Mouse (Mus musculus) spleen, adult 18-20 months (tissue): Measurements from ENCODE around the gene Map3k11.

ENCODE experiments used
- DNase-seq, 2 experiments: peaks; one replicate each; pipeline ENCODE4 v3.0.0; 2022; ENCODE audit warnings: mixed read lengths in 2 of 2

Gene Map3k11

DNA sequence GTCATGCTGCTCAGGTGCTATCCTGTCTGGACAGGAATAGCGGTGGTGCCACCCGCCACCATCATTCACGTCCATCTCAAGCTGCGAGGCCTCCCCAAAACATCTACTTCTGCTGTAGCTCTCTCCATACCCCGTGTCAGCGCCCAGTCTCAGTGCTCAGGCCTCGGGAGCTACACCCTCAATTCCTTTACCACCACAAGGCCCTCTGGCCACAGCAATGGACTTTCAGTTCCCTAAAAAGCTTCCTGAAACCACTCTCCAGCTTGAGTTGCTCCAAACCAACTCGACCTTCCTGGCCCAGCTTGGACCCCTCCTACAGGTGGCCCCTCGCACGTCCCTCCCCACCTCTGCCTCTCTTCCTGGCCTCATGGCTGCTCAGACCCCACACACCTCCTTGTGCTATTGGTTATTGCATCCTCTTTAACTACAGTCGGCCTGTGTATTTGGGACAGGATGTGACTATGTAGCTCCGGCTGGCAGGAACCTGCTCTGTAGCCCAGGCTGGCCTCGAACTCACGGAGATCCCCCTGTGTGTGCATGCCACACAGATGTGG, 23.4 kb downstream of the Map3k11 start:
- DNase-seq = no peak

DNA sequence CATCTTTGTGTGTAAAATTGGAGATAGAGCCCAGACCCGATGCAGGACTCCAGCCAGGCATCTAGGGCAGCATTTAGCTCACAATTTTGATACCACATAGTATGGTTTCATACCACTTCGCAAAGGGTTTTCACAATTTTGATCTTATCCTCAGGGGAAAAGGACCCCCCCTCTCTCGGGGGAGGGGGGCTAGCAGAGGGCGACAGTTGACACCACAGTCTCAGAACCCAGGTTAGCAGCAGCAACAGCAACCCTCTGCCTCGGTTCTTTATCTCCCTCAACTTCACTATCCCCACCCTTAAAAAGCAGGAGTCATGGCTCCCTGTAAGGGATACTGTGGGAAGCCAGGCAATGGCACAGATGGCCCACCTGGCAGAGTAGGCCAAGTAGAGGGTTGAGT, 24.7 kb downstream of the Map3k11 start:
- DNase-seq = no peak

DNA sequence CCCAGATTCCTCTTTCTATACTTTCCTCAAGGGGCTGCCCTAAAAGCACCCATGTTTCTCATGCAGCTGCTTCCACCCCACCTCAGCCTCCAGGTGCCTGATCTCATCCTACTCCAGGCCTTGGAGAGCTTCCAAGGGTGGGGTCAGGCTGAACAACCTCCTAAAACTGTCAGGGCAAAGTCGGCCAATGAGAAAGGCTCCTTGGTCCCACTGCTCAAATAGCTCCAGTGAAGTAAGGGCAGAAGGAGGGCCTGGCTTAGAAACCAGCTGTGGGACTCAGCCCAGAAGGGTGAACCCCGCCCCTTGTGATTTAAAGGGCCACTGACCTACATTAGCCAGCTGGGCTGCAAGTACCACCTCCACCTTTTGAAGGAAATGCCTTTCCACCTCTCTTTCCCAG, 25.2 kb downstream of the Map3k11 start:
- no peak for DNase-seq

GRCm38 (mm10) chr19:5715793-5716688, 27.5 kb downstream of the Map3k11 start:
- DNase-seq = no peak

- DNase-seq = no peak
Observed at GRCm38 (mm10) chr19:5716955-5717354, 28.4 kb downstream of the Map3k11 start.

GRCm38 (mm10) chr19:5721233-5721632, 32.7 kb downstream of the Map3k11 start:
- no peak for DNase-seq

- DNase-seq = no peak
Observed at GRCm38 (mm10) chr19:5722848-5723425, 34.4 kb downstream of the Map3k11 start.

DNA sequence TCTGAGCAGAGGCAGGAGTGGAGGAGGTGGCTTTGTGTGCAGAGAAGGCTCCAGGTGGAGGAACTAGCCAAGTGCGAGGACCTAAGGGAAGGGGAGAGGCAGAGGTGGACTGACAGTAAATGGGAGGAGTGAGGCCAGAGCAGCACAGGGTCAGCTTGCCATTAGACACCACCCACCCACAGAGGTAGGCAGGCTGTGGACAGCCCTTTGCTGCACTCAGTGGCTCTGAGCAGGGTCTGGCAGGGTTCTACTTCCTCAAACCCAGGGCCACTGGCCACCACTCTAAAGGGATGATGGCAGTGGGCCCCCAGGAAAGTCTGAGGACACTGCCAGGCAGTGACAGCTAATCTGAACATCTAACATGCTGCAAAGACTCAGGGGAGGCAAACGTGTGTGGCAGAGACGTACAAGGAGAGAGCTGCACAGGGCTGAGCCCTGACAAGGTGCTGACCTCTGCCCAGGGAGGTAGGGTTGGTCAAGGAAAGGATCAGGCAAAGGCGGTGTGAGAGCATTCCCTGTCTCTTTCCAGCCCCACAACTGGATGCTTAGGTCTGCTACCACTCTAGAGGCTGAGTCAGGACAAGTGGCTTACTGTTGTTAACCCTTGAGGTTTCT, 35.5 kb downstream of the Map3k11 start:
- no peak for DNase-seq

DNA sequence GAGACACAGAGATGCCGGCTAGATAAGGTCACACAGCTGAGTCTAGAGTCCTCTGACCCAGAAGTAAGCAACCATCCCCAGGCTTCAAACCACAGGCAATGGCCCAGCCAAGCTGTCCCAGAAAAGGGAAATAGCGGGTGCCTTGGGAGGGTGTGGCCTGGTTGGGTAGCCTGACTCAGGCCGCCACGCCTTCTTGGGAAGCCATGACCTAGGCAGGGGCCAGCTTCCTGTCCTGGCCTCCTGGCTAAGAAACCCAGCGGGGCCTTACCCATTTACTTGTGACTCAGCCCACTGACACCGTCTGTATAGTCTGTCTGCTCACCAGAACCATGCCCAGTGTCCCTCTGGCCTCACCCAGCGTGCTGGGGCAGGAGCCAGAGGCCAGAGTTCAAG, 36.0 kb downstream of the Map3k11 start:
- peak; percentile 58 to 63 for DNase-seq

GRCm38 (mm10) chr19:5725029-5725707, 36.6 kb downstream of the Map3k11 start:
- peak in 1 of 2 experiments; percentile 25 for DNase-seq

DNA sequence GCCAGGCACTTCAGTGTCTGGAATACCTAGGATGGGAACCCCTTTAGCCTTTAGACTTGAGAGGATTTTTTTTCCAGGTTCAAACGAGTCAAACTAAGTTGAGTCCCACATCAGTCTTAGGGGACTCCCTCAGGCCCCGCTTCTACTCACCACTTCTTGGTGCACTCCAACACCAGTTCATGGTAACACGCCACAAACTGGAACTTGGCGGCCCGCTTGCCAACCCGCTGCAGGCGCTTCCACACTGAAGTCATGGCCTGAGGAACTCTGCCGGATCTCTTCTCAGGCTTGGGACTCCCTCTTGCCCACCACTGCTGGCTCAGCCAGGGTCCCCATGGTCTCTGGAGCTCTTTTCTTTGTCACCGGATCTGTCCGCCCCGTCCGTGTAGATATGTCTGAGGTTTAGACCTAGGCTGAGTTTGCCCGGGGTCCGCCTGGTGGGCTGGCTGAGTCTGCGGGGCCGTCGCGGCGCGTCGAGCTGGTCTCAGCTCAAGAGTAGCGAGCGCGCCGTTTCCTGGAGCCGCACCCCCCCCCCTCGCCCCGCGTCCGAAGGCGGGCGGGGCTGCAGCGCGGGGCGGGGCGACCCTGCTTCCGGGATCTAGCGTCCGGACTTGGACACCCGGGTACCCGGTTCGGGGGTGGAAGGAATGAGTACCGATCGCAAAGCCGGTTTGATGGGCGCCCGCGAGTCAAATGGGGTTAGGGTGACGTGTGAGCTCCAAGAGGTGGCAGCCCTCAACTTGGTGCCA, 37.4 kb downstream of the Map3k11 start, which contains the start of gene Ehbp1l1:
Gene Ehbp1l1 (minus strand): TSS at position 551 of the 749 bp plus-strand sequence.
- DNase-seq = peak; percentile 69 to 82

GRCm38 (mm10) chr19:5726961-5727578, 38.5 kb downstream of the Map3k11 start:
- peak in 1 of 2 experiments; percentile 37 for DNase-seq

GRCm38 (mm10) chr19:5727701-5728100, 39.2 kb downstream of the Map3k11 start:
- DNase-seq = peak; percentile 77 to 92

GRCm38 (mm10) chr19:5728631-5729443, 40.3 kb downstream of the Map3k11 start:
- no peak for DNase-seq

GRCm38 (mm10) chr19:5729444-5729815, 40.9 kb downstream of the Map3k11 start, which contains the start of gene Fam89b:
TSS of gene Fam89b (minus strand) at chr19:5729653.
- peak; percentile 79 to 93 for DNase-seq

GRCm38 (mm10) chr19:5730314-5731186, 42.0 kb downstream of the Map3k11 start:
- DNase-seq = peak in 1 of 2 experiments; percentile 22

DNA sequence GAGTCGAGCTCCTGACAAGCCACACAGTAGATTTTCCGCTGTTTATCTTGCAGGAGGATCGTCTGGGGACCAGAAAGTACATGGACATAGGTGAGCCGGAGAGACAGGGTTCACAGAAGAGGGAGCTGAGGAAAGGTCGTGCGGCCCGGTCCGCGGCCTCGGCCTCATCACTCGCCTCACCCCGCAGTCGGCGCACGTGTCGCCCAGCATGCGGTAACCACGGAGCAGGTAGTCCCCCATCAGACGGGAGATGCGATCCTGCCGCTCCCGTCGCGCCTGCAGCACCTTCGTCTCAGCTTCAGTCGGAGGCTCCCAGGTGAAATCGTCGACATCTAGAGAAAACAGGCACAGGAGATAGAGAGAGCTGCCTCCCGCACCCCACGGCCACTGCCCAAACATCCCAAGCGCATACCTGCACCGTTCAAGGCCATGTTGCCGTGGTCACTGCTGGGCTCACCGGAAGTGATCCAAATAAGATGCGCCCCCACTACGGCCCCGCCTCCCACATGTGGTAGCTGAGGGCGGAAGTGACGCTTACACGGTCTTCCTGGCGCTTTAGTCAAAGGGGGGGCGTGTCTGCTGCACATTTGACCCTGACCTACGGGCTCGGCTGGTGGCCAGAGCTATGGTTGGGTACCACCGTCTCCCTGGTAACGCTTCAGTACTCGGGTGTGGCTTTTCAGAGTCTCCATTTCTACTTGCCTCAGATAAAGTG, 42.9 kb downstream of the Map3k11 start:
- DNase-seq = peak; percentile 85 to 89

DNA sequence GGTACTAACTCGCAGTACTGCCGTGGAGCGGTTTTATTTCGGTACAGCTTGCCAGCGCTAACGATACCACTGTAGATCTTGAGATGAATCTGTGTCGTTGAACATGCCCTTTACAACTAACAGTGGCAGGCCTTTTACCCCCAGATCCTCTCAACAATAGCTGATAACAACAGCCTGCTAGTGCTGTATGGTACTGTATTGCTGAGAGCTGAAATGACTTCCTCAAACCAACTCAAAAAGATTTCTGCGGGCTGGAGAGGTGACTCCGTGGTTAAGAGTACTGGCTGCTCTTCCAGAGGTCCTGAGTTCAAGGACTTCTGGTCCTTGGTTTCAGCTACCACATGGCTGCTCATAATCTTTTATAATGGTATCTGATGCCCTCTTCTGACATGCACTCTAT, 45.8 kb downstream of the Map3k11 start:
- no peak for DNase-seq

GRCm38 (mm10) chr19:5739446-5739845, 50.9 kb downstream of the Map3k11 start:
- no peak for DNase-seq
